Mouse (Mus musculus) heart, embryonic 14.5 days (tissue): ENCODE results near the gene Park7. TPM values are rescaled to one million over a fixed set of nuclear protein-coding genes. Genes with fewer than 3 reads are reported as not detected.
A peak's percentile ranks its signal among the peaks of the same experiment; 100 is the strongest.
"Not testable (repeated sequence)": the region's sequence is repeated elsewhere in the genome, so short reads cannot be mapped to it uniquely, and the experiment has no call there.

ENCODE experiments used
- ATAC-seq: fragments of 200-750 bp; cut with Nextera tagmentation; 2 replicates; pipeline ENCODE4 v1.8.0; 2017; ENCODE audit warnings: low read depth, moderate TSS enrichment; ENCODE audit not compliant: insufficient number of reproducible peaks, insufficient read depth, low FRiP score
- H3K27ac ChIP-seq, 2 experiments: fragments of 200-500 bp in 1 of 2; fragments of 300-500 bp in 1 of 2; sonication (generic) in 1 of 2; replicated peaks in 1 of 2; 2 replicates each; pipeline ENCODE4 v1.5.1; 2012 to 2014; ENCODE audit warnings: low read depth in 2 of 2, low read length in 2 of 2, control low read depth in 1 of 2, mild to moderate bottlenecking in 1 of 2, mixed read lengths in 1 of 2; ENCODE audit not compliant: control insufficient read depth in 1 of 2, insufficient read depth in 1 of 2
- H3K27me3 ChIP-seq: fragments of 300-500 bp; sonication (generic); 2 replicates; pipeline ENCODE4 v1.6.1; 2014; ENCODE audit warnings: mild to moderate bottlenecking, low read length, control low read depth; ENCODE audit not compliant: control insufficient read depth, insufficient read depth
- H3K36me3 ChIP-seq: fragments of 300-500 bp; sonication (generic); 2 replicates; pipeline ENCODE4 v1.6.1; 2014; ENCODE audit warnings: mild to moderate bottlenecking, control low read depth, low read length, mixed read lengths; ENCODE audit not compliant: control insufficient read depth, insufficient read depth
- H3K4me1 ChIP-seq, 2 experiments: fragments of 200-500 bp in 1 of 2; fragments of 300-500 bp in 1 of 2; sonication (generic) in 1 of 2; 2 replicates each; pipeline ENCODE4 v1.6.1; 2012 to 2014; ENCODE audit warnings: low read length in 2 of 2, control low read depth in 1 of 2, mixed read lengths in 1 of 2; ENCODE audit not compliant: control insufficient read depth in 2 of 2, insufficient read depth in 2 of 2
- H3K4me2 ChIP-seq: fragments of 300-500 bp; sonication (generic); 2 replicates; pipeline ENCODE4 v1.6.1; 2014; ENCODE audit warnings: mild to moderate bottlenecking, low read length
- H3K4me3 ChIP-seq, 2 experiments: fragments of 200-500 bp in 1 of 2; fragments of 300-500 bp in 1 of 2; sonication (generic) in 1 of 2; 2 replicates each; pipeline ENCODE4 v1.5.1; 2012 to 2014; ENCODE audit warnings: low read length in 2 of 2, mild to moderate bottlenecking in 2 of 2, control low read depth in 1 of 2, low read depth in 1 of 2, moderate library complexity in 1 of 2; ENCODE audit not compliant: control insufficient read depth in 1 of 2, insufficient read depth in 1 of 2
- H3K9ac ChIP-seq: fragments of 300-500 bp; sonication (generic); 2 replicates; pipeline ENCODE4 v1.6.1; 2014; ENCODE audit warnings: mild to moderate bottlenecking, low read length
- H3K9me3 ChIP-seq: fragments of 300-500 bp; sonication (generic); 2 replicates; pipeline ENCODE4 v1.6.1; 2016; ENCODE audit warnings: low read length, control low read depth; ENCODE audit not compliant: control insufficient read depth
- WGBS: fragments of 180-500 bp; shearing (Covaris S2); extraction: QIAGEN DNeasy Blood & Tissue Kit; methylation state at CpG from one replicate; pipeline ENCODE4 v1.1.7; 2014; 5-methylcytosine and 5-hydroxymethylcytosine counted together
- polyA plus RNA-seq: library from polyadenylated mRNA; unstranded; fragments of >200 nt; fragmentation: Nextera tagmentation; extraction: Ambion mirVana; gene quantifications from 2 replicates; pipeline ENCODE4 v1.2.1, GENCODE M21; 2014

The Park7 gene
- polyA plus RNA-seq, 1 experiment from 2014 or later: 351 TPM

DNA sequence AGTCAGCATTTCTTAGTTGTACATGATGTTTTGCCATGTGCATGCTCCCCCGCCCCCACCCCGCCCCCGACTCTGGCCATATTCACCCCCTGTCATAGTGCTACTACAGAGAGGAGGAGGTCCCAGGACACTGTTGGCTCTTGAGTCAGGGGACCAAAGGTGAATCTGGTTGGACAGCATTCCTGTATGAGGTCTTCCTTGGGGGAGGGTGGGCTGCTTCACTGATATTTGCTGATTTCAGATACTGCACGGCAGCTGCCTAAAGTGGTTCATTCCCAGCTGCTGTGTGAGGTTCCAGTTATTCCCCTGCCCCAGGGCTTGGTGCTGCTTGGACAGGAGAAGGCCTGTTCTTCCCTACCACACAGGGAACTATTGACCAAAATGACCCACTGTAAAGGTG is 25.7 kb downstream of the Park7 start:
- no peak for ATAC-seq
- H3K4me3 ChIP-seq: no peak overlapping the region
- no peak overlapping the region for H3K4me2 ChIP-seq
- no peak overlapping the region for H3K27ac ChIP-seq
- WGBS: 63% methylated on average over 4 of the region's 4 CpGs
- no peak overlapping the region for H3K9ac ChIP-seq
- H3K27me3 ChIP-seq: no peaks in the 10 kb centered on the region
- no peaks in the 10 kb centered on the region for H3K4me1 ChIP-seq
- no peaks in the 10 kb centered on the region for H3K36me3 ChIP-seq
- no peaks in the 10 kb centered on the region for H3K9me3 ChIP-seq

DNA sequence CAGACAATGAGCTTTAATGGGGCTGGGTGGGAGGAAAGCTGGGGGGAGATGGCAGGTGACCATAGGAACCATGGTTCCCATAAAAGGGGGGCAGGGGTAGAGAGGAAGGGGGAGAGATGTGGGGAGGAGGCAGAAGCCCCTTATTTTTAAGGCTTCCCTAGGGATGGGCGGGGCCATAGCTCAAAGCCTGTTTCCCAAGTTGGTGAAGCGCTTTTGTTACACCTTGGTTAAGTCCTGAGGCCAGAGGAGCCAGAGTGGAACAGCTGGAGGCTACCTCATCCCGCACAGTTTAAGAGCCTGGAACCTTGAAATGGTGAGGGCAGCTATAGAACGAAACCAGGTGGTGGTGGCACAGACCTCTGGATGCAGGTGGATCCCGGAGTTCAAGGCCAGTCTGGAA is 26.3 kb downstream of the Park7 start:
- Histone ChIP-seq H3K4me3 (no peak overlapping the region), H3K9ac (no peak overlapping the region), H3K4me2 (no peak overlapping the region), H3K27ac (no peak overlapping the region), H3K36me3 (no peaks in the 10 kb centered on the region), H3K27me3 (no peaks in the 10 kb centered on the region), H3K4me1 (no peaks in the 10 kb centered on the region), H3K9me3 (no peaks in the 10 kb centered on the region)
- no peak for ATAC-seq
- 85% methylated on average over 5 of the region's 5 CpGs for WGBS

DNA sequence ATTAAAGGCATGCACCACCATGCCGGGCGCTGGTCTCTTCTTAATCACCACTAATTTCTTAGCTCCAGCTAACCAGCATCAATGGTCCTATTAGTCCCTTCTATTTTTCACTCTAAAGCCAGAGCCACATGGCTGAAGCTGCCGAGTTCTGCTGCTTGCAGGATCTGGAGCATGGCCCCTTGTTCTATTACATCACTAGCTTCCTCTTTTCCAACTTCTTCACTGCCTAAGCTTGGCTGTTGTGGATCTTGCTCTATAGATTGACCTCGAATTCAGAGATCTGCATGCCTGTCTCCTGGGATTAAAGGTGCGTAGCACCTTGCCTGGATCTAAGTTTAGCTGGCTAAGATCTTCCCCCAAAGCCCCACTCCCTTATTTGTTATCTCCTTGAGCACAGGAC is 31.6 kb downstream of the Park7 start:
- Histone ChIP-seq H3K4me1 (no peaks in the 10 kb centered on the region), H3K4me3 (no peak overlapping the region), H3K9ac (no peak overlapping the region), H3K27me3 (no peaks in the 10 kb centered on the region), H3K36me3 (no peaks in the 10 kb centered on the region), H3K4me2 (no peak overlapping the region), H3K27ac (no peak overlapping the region), H3K9me3 (peaks cover 22% of the 10 kb centered on the region)
- WGBS: 76% methylated on average over 5 of the region's 5 CpGs
- ATAC-seq: no peak

DNA sequence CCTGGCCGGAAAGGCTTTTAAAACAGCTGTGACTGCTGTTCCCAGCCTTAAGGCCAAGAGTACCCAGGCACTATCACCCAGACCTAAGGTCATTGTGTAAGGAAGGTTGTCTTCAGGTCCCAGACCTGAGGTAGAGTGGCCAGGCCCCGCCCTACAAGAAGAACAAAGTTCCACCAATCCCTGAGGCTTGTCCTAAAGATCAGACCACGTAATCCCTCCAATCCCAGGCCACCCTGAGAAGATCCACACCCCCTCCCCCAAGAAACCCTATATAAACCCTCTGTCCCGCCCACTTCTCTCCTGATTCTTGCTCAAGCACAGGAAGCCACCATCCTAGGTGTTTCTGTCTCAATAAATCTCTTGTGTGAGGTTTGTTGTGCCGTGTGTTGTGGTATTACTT is 33.9 kb downstream of the Park7 start:
- no peak overlapping the region for H3K27ac ChIP-seq
- H3K4me3 ChIP-seq: no peak overlapping the region
- H3K4me1 ChIP-seq: no peaks in the 10 kb centered on the region
- H3K4me2 ChIP-seq: no peak overlapping the region
- H3K9ac ChIP-seq: no peak overlapping the region
- no peaks in the 10 kb centered on the region for H3K36me3 ChIP-seq
- peaks cover 22% of the 10 kb centered on the region for H3K9me3 ChIP-seq
- ATAC-seq: no peak
- no peaks in the 10 kb centered on the region for H3K27me3 ChIP-seq
- 83% methylated on average over 5 of the region's 5 CpGs for WGBS

DNA sequence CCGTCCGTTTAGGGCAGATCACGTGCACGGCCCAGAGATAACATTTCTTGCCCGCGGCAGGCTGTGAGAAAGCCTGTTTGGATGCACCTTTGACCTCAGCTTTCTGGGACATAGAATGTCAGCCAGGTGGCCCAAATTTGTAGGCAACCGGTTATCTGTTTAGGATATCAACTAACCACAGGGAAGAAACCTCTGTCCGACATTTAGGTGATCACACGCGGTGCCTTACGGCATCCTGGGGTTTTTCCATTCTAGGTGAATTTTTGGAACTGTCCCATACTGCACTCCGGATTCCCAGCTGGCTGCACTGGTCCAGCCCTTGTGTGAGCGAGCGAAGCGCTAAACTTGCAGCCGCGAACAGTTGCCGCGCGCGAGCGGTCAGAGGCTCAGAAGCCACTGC is 34.6 kb downstream of the Park7 start:
- WGBS: 88% methylated on average over 22 of the region's 22 CpGs
- Histone ChIP-seq H3K9me3 (peaks cover 22% of the 10 kb centered on the region), H3K4me2 (no peak overlapping the region), H3K4me1 (no peaks in the 10 kb centered on the region), H3K4me3 (no peak overlapping the region), H3K27ac (no peak overlapping the region), H3K9ac (no peak overlapping the region), H3K36me3 (no peaks in the 10 kb centered on the region), H3K27me3 (no peaks in the 10 kb centered on the region)
- ATAC-seq: no peak

DNA sequence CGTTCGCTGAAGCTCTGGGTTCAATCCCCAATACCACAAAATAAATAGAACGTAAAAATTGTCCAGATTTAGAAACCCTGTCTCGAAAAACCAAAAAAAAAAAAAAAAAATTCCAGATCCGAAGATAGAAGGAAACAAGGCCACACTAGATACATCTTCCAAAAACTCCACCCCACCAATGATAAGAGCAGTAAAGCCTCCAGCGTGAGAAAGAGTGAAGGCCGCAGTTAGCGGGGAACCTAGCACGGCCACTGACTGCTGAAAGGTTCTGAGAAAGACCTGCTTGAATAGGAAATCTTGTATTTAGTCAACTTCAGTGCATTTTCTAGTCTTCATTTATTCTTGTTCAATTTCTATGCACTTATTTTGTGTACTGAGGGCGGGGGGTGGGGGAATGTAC is 38.8 kb downstream of the Park7 start:
- Histone ChIP-seq H3K27ac (no peak overlapping the region), H3K4me3 (no peak overlapping the region), H3K27me3 (no peaks in the 10 kb centered on the region), H3K4me2 (no peak overlapping the region), H3K9ac (no peak overlapping the region), H3K9me3 (peaks cover 22% of the 10 kb centered on the region), H3K4me1 (peaks cover 17 to 18% of the 10 kb centered on the region in 2 experiments), H3K36me3 (no peaks in the 10 kb centered on the region)
- no peak for ATAC-seq
- WGBS: 81% methylated on average over 10 of the region's 10 CpGs

DNA sequence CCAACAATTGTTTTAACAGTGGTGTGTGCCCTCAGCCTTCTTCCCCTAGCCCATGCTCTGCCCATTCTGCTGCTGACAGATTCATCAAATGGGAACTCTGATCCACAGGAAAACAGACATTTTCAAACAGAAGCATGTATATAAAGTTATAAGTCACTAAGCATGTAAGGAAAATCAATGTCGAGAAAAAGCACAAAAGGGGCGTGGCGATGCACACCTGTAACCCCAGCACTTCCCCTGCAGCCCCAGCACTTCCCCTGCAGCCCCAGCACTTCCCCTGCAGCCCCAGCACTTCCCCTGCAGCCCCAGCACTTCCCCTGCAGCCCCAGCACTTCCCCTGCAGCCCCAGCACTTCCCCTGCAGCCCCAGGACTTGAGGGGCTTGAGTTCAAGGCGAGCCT is 39.8 kb downstream of the Park7 start:
- not testable (repeated sequence) for H3K36me3 ChIP-seq, H3K4me2 ChIP-seq, H3K4me3 ChIP-seq, ATAC-seq, H3K27me3 ChIP-seq, H3K27ac ChIP-seq, H3K9ac ChIP-seq
- Histone ChIP-seq H3K9me3 (peaks cover 14% of the 10 kb centered on the region), H3K4me1 (peaks cover 24% of the 10 kb centered on the region in 2 experiments)
- 82% methylated on average over 4 of the region's 4 CpGs for WGBS

DNA sequence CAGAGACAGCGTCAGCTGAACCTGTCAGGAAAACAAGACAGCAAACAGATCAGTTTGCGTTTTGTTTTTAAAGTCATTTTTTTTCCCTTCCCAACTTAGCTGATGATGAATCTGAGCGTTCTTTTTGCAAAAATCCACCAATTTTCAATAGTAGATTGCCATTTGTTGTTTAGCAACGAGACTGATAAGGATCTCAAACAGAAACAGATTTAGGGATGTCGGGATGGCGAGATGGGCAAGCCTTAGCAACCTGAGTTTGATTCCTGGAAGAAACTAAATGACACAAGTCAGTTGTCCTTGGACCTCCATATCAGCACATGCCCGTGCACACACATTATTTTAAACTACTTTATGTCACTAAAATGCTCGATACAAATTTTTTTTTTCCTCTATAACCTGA is 41.6 kb downstream of the Park7 start:
- H3K36me3 ChIP-seq: peaks cover 11% of the 10 kb centered on the region

More for the DNA sequence above, 41.6 kb downstream of the Park7 start:
- peak overlapping the region in 1 of 2 experiments; percentile 58; a peak in 1 of 4 replicates for H3K27ac ChIP-seq
- H3K9ac ChIP-seq: peak overlapping the region; percentile 2; the same call in 1 of the 2 replicates
- no peak overlapping the region for H3K4me3 ChIP-seq
- no peak overlapping the region for H3K4me2 ChIP-seq
- ATAC-seq: no peak
- 71% methylated on average over 8 of the region's 8 CpGs for WGBS
- H3K9me3 ChIP-seq: no peaks in the 10 kb centered on the region
- peaks cover 25 to 26% of the 10 kb centered on the region in 2 experiments for H3K4me1 ChIP-seq
- H3K27me3 ChIP-seq: no peaks in the 10 kb centered on the region
